Mouse (Mus musculus) heart, adult 2 months (tissue): ENCODE data around the gene Ttll8.

Experiments
- CTCF ChIP-seq: fragments of 200-600 bp; IDR thresholded peaks from 2 replicates; pipeline ENCODE4 v1.8.1; 2022; ENCODE audit warnings: antibody characterized with exemption, mild to moderate bottlenecking, moderate library complexity
- EP300 ChIP-seq: fragments of 200-500 bp; IDR thresholded peaks from 2 replicates; pipeline ENCODE4 v1.6.1; 2011; ENCODE audit warnings: low read depth, low read length, control low read depth; ENCODE audit not compliant: insufficient read depth
- POLR2A ChIP-seq: fragments of 200-500 bp; IDR thresholded peaks from 2 replicates; pipeline ENCODE4 v1.6.1; 2011; ENCODE audit warnings: mild to moderate bottlenecking, low read depth, low read length, control low read depth; ENCODE audit not compliant: insufficient read depth

- TF ChIP-seq POLR2A (no peak), CTCF (no peak), EP300 (no peak)
Observed at GRCm38 (mm10) chr15:88954368-88955072, at the start of gene Ttll8.
